33 mouse cellular contexts compared by ENCODE assay signal in genomic region chr3:88556616-88557015, GRCm38 (mm10). TPM values are rescaled to one million over a fixed set of nuclear protein-coding genes. Genes with fewer than 3 reads are reported as not detected.
"Had no signal": no experiment of that assay in that cellular context is flagged by ENCODE, and none has a peak within 500 bp of the region (broad histone marks: within the 10 kb centered on the region; RNA-seq: fewer than 3 reads in every experiment).

No protein-coding gene starts in this region.

- H3K27me3 ChIP-seq: heart, embryonic 12.5 days; hindbrain, embryonic 13.5 days; hindbrain, embryonic 15.5 days; kidney, embryonic 15.5 days; limb, embryonic 13.5 days; limb, embryonic 15.5 days had no signal

- H3K4me3 ChIP-seq: heart, embryonic 10.5 days; heart, embryonic 12.5 days; hindbrain, embryonic 13.5 days; hindbrain, embryonic 15.5 days; kidney, embryonic 15.5 days; limb, embryonic 13.5 days; limb, embryonic 15.5 days had no signal

- H3K4me2 ChIP-seq: heart, embryonic 12.5 days; hindbrain, embryonic 13.5 days; hindbrain, embryonic 15.5 days; kidney, embryonic 15.5 days; limb, embryonic 13.5 days; limb, embryonic 15.5 days had no signal

- ATAC-seq: hindbrain, postnatal 0 days; intestine, embryonic 16.5 days had no signal

- H3K9me3 ChIP-seq: heart, embryonic 10.5 days; heart, embryonic 12.5 days; hindbrain, embryonic 13.5 days; hindbrain, embryonic 15.5 days; kidney, embryonic 15.5 days; limb, embryonic 13.5 days; limb, embryonic 15.5 days had no signal

- H3K9ac ChIP-seq: heart, embryonic 12.5 days; hindbrain, embryonic 13.5 days; hindbrain, embryonic 15.5 days; kidney, embryonic 15.5 days; limb, embryonic 13.5 days; limb, embryonic 15.5 days had no signal

- DNase-seq: gastrocnemius, postnatal 14 days; gastrocnemius, postnatal 36 days; heart, adult 18-20 months; heart, postnatal 10 days; heart, postnatal 36 days; kidney, adult 11 months; kidney, adult 2 months; kidney, adult 9 months; kidney, postnatal 14 days; kidney, postnatal 36 days; layer of hippocampus, adult 9-11 months; layer of hippocampus, postnatal 36 days; left cerebral cortex, postnatal 4 days had no signal

- H3K27ac ChIP-seq: heart, embryonic 10.5 days; hindbrain, embryonic 13.5 days; hindbrain, embryonic 15.5 days; hindbrain, postnatal 0 days; kidney, embryonic 15.5 days; kidney, postnatal 0 days; limb, embryonic 13.5 days; limb, embryonic 15.5 days had no signal

RNA-seq across cellular contexts. Expression of gene Rab25, which starts 8.5 kb away (rescaled TPM):
- total RNA-seq: gastrocnemius, adult 18-20 months; gastrocnemius, adult 8-10 months; gastrocnemius, postnatal 14 days; gastrocnemius, postnatal 36 days; heart, adult 8-10 months; heart, postnatal 10 days; heart, postnatal 36 days; hematopoietic stem cell, adult 5-6 weeks; hindbrain, postnatal 0 days; layer of hippocampus, adult 18-20 months; layer of hippocampus, postnatal 14 days; left cerebral cortex, adult 18-20 months; left cerebral cortex, adult 8-10 months; left cerebral cortex, postnatal 10 days; left cerebral cortex, postnatal 25 days had no signal
- polyA plus RNA-seq: hindbrain, embryonic 13.5 days had no signal
